Mouse (Mus musculus) forebrain, embryonic 14.5 days (tissue): ENCODE data around the gene Med4. TPM values are rescaled to one million over a fixed set of nuclear protein-coding genes. Genes with fewer than 3 reads are reported as not detected.
A peak's percentile ranks its signal among the peaks of the same experiment; 100 is the strongest.

Source experiments
- ATAC-seq: fragments of 200-750 bp; cut with Nextera tagmentation; 2 replicates; pipeline ENCODE4 v1.8.0; 2017; ENCODE audit warnings: mild to moderate bottlenecking, moderate library complexity
- DNase-seq: peaks from one replicate; pipeline ENCODE4 v3.0.0-alpha.2; 2015; ENCODE audit warnings: low spot score
- H3K27ac ChIP-seq: fragments of 300-500 bp; sonication (generic); 2 replicates; pipeline ENCODE4 v1.5.1; 2014; ENCODE audit warnings: low read depth, mild to moderate bottlenecking, control low read depth, low read length, moderate library complexity
- H3K27me3 ChIP-seq: fragments of 300-500 bp; sonication (generic); replicated peaks from 2 replicates; pipeline ENCODE4 v1.6.1; 2014; ENCODE audit warnings: low read length, control low read depth, mixed read lengths; ENCODE audit not compliant: control insufficient read depth, insufficient read depth
- H3K36me3 ChIP-seq: fragments of 300-500 bp; sonication (generic); 2 replicates; pipeline ENCODE4 v1.6.1; 2014; ENCODE audit warnings: low read length, control low read depth; ENCODE audit not compliant: control insufficient read depth, insufficient read depth
- H3K4me1 ChIP-seq: fragments of 300-500 bp; sonication (generic); 2 replicates; pipeline ENCODE4 v1.6.1; 2014; ENCODE audit warnings: antibody characterized with exemption, low read length, control low read depth; ENCODE audit not compliant: control insufficient read depth, insufficient read depth
- H3K4me2 ChIP-seq: fragments of 300-500 bp; sonication (generic); 2 replicates; pipeline ENCODE4 v1.6.1; 2014; ENCODE audit warnings: mild to moderate bottlenecking, control low read depth, low read length
- H3K4me3 ChIP-seq: fragments of 300-500 bp; sonication (generic); 2 replicates; pipeline ENCODE4 v1.5.1; 2014; ENCODE audit warnings: low read depth, low read length, control low read depth
- H3K9ac ChIP-seq: fragments of 300-500 bp; sonication (generic); 2 replicates; pipeline ENCODE4 v1.6.1; 2014; ENCODE audit warnings: mild to moderate bottlenecking, low read length, control low read depth, moderate library complexity
- H3K9me3 ChIP-seq: fragments of 300-500 bp; sonication (generic); replicated peaks from 2 replicates; pipeline ENCODE4 v1.6.1; 2016; ENCODE audit warnings: low read length, control low read depth, mixed read lengths; ENCODE audit not compliant: control insufficient read depth
- whole genome bisulfite sequencing: fragments of 180-500 bp; shearing (Covaris S2); extraction: QIAGEN DNeasy Blood & Tissue Kit; methylation state at CpG from one replicate; pipeline ENCODE4 v1.1.7; 2014; 5-methylcytosine and 5-hydroxymethylcytosine counted together
- polyA plus RNA-seq: library from polyadenylated mRNA; unstranded; fragments of >200 nt; fragmentation: Nextera tagmentation; extraction: Ambion mirVana; gene quantifications from 2 replicates; pipeline ENCODE4 v1.2.1, GENCODE M21; 2014

Med4 gene
- polyA plus RNA-seq, 1 experiment from 2014 or later = 99.3 TPM

- no peaks in the 10 kb centered on the region for H3K27me3 ChIP-seq
- ATAC-seq = peak; percentile 70
- 3% methylated on average over 6 of the region's 6 CpGs for WGBS
- DNase-seq = peak; percentile 63
- no peak overlapping the region for H3K4me2 ChIP-seq
- no peaks in the 10 kb centered on the region for H3K9me3 ChIP-seq
- no peaks in the 10 kb centered on the region for H3K36me3 ChIP-seq
- H3K9ac ChIP-seq = no peak overlapping the region
- H3K27ac ChIP-seq = no peak overlapping the region
- H3K4me1 ChIP-seq = no peaks in the 10 kb centered on the region
- H3K4me3 ChIP-seq = no peak overlapping the region
These were observed 34.0 kb downstream of the Med4 start for GRCm38 (mm10) chr14:73543781-73544180.

- no peak overlapping the region for H3K4me2 ChIP-seq
- H3K27me3 ChIP-seq = no peaks in the 10 kb centered on the region
- 74% methylated on average over 4 of the region's 4 CpGs for WGBS
- H3K4me3 ChIP-seq = no peak overlapping the region
- H3K27ac ChIP-seq = no peak overlapping the region
- no peak for DNase-seq
- no peak overlapping the region for H3K9ac ChIP-seq
- H3K4me1 ChIP-seq = no peaks in the 10 kb centered on the region
- H3K9me3 ChIP-seq = no peaks in the 10 kb centered on the region
- no peak for ATAC-seq
- H3K36me3 ChIP-seq = no peaks in the 10 kb centered on the region
These were observed 37.2 kb downstream of the Med4 start for GRCm38 (mm10) chr14:73547034-73547433.

GRCm38 (mm10) chr14:73548051-73548450 lies 38.2 kb downstream of the Med4 start, which contains the start of gene Nudt15:
Gene Nudt15, minus strand, starts transcription at chr14:73548242.
- ATAC-seq = no peak
- DNase-seq = no peak
- Histone ChIP-seq H3K9ac (no peak within 1 kb of the TSS), H3K27me3 (no peaks in the 10 kb centered on the region), H3K4me1 (no peaks in the 10 kb centered on the region), H3K36me3 (no peaks in the 10 kb centered on the region), H3K27ac (no peak within 1 kb of the TSS), H3K9me3 (no peaks in the 10 kb centered on the region), H3K4me2 (no peak within 1 kb of the TSS), H3K4me3 (no peak within 1 kb of the TSS)
- 94% methylated on average over 3 of the region's 3 CpGs for WGBS

- H3K27me3 ChIP-seq = no peaks in the 10 kb centered on the region
- H3K36me3 ChIP-seq = no peaks in the 10 kb centered on the region
- H3K27ac ChIP-seq = no peak overlapping the region
- ATAC-seq (no peak), DNase-seq (no peak)
- H3K9me3 ChIP-seq = no peaks in the 10 kb centered on the region
- WGBS = 39% methylated on average over 3 of the region's 3 CpGs
- peaks cover 6% of the 10 kb centered on the region for H3K4me1 ChIP-seq
- no peak overlapping the region for H3K4me2 ChIP-seq
- H3K4me3 ChIP-seq = no peak overlapping the region
- no peak overlapping the region for H3K9ac ChIP-seq
These were observed 40.5 kb downstream of the Med4 start for GRCm38 (mm10) chr14:73550291-73550690.

- Histone ChIP-seq H3K27ac (no peak overlapping the region), H3K27me3 (no peaks in the 10 kb centered on the region), H3K9me3 (no peaks in the 10 kb centered on the region), H3K9ac (no peak overlapping the region), H3K36me3 (no peaks in the 10 kb centered on the region), H3K4me1 (peaks cover 6% of the 10 kb centered on the region), H3K4me3 (no peak overlapping the region), H3K4me2 (no peak overlapping the region)
- ATAC-seq (no peak), DNase-seq (no peak)
- 27% methylated on average over 8 of the region's 8 CpGs for WGBS
These were observed 40.9 kb downstream of the Med4 start for GRCm38 (mm10) chr14:73550732-73551131.

- Histone ChIP-seq H3K4me3 (no peak overlapping the region), H3K9ac (no peak overlapping the region), H3K4me2 (no peak overlapping the region), H3K27ac (no peak overlapping the region), H3K27me3 (no peaks in the 10 kb centered on the region), H3K36me3 (no peaks in the 10 kb centered on the region), H3K4me1 (peaks cover 6% of the 10 kb centered on the region), H3K9me3 (no peaks in the 10 kb centered on the region)
- 78% methylated on average over 6 of the region's 6 CpGs for WGBS
- DNase-seq = no peak
- no peak for ATAC-seq
These were observed 41.3 kb downstream of the Med4 start for GRCm38 (mm10) chr14:73551164-73551563.

- Histone ChIP-seq H3K4me3 (peak overlapping the region; percentile 96), H3K36me3 (no peaks in the 10 kb centered on the region), H3K9me3 (no peaks in the 10 kb centered on the region), H3K27me3 (no peaks in the 10 kb centered on the region), H3K9ac (peak overlapping the region; percentile 95), H3K4me2 (peak overlapping the region; percentile 76), H3K27ac (peak overlapping the region; percentile 65), H3K4me1 (peaks cover 6% of the 10 kb centered on the region)
- peak; percentile 96 for DNase-seq
- WGBS = 4% methylated on average over 61 of the region's 61 CpGs
- peak; percentile 97 for ATAC-seq
These were observed 42.7 kb downstream of the Med4 start for GRCm38 (mm10) chr14:73552341-73553121.

- Histone ChIP-seq H3K4me2 (peak overlapping the region; percentile 76), H3K27ac (peak overlapping the region; percentile 65; the same call in 1 of the 2 replicates), H3K9me3 (no peaks in the 10 kb centered on the region), H3K9ac (peak overlapping the region; percentile 95), H3K4me3 (peak overlapping the region; percentile 96), H3K27me3 (no peaks in the 10 kb centered on the region), H3K36me3 (no peaks in the 10 kb centered on the region), H3K4me1 (peaks cover 6% of the 10 kb centered on the region)
- DNase-seq = no peak
- ATAC-seq = no peak; the same call in 1 of the 2 replicates
- WGBS = under 1% methylated on average over 10 of the region's 10 CpGs
These were observed 43.4 kb downstream of the Med4 start for GRCm38 (mm10) chr14:73553122-73553696.
